Mouse (Mus musculus) intestine, postnatal 0 days (tissue): ENCODE measurements around the gene Olfr631. TPM values are rescaled to one million over a fixed set of nuclear protein-coding genes. Genes with fewer than 3 reads are reported as not detected.

Source experiments
- ATAC-seq: fragments of 200-750 bp; cut with Nextera tagmentation; 2 replicates; pipeline ENCODE4 v1.8.0; 2017; ENCODE audit warnings: mild to moderate bottlenecking, moderate TSS enrichment, moderate library complexity
- H3K27ac ChIP-seq: fragments of 300-500 bp; sonication (generic); 2 replicates; pipeline ENCODE4 v1.5.1; 2014; ENCODE audit warnings: mild to moderate bottlenecking, low read depth, low read length, moderate library complexity
- H3K27me3 ChIP-seq: fragments of 300-500 bp; sonication (generic); replicated peaks from 2 replicates; pipeline ENCODE4 v1.6.1; 2014; ENCODE audit warnings: low read length, mixed read lengths; ENCODE audit not compliant: control insufficient read depth, insufficient read depth
- H3K36me3 ChIP-seq: fragments of 300-500 bp; sonication (generic); 2 replicates; pipeline ENCODE4 v1.6.1; 2014; ENCODE audit warnings: mild to moderate bottlenecking, moderate library complexity; ENCODE audit not compliant: control insufficient read depth, insufficient read depth
- H3K4me1 ChIP-seq: fragments of 300-500 bp; sonication (generic); replicated peaks from 2 replicates; pipeline ENCODE4 v1.6.1; 2014; ENCODE audit warnings: antibody characterized with exemption, low read length, mixed read lengths; ENCODE audit not compliant: control insufficient read depth, insufficient read depth
- H3K4me2 ChIP-seq: fragments of 300-500 bp; sonication (generic); replicated peaks from 2 replicates; pipeline ENCODE4 v1.6.1; 2014; ENCODE audit warnings: low read depth, mild to moderate bottlenecking, moderate library complexity
- H3K4me3 ChIP-seq: fragments of 300-500 bp; sonication (generic); 2 replicates; pipeline ENCODE4 v1.5.1; 2014; ENCODE audit warnings: low read depth, low read length
- H3K9ac ChIP-seq: fragments of 300-500 bp; sonication (generic); 2 replicates; pipeline ENCODE4 v1.6.1; 2014; ENCODE audit warnings: mild to moderate bottlenecking, low read depth, low read length
- H3K9me3 ChIP-seq: fragments of 300-500 bp; sonication (generic); 2 replicates; pipeline ENCODE4 v1.6.1; 2016; ENCODE audit warnings: mixed run types; ENCODE audit not compliant: control insufficient read depth
- CTCF ChIP-seq: sonication (generic); IDR thresholded peaks from 2 replicates; pipeline ENCODE4 v1.5.1; 2016; ENCODE audit warnings: low read depth, mild to moderate bottlenecking, control low read depth, antibody characterized with exemption, moderate library complexity
- WGBS: fragments of 180-500 bp; shearing (Covaris S2); extraction: QIAGEN DNeasy Blood & Tissue Kit; methylation state at CpG from one replicate; pipeline ENCODE4 v1.1.7; 2014; 5-methylcytosine and 5-hydroxymethylcytosine counted together
- polyA plus RNA-seq: library from polyadenylated mRNA; unstranded; fragments of >200 nt; fragmentation: Nextera tagmentation; extraction: Ambion mirVana; gene quantifications from 2 replicates; pipeline ENCODE4 v1.2.1, GENCODE M21; 2015

Gene Olfr631
- not detected in 2 replicates for polyA plus RNA-seq

GRCm38 (mm10) chr7:103928525-103928924, at the start of gene Olfr631:
TSS of gene Olfr631 (plus strand) at chr7:103928825.
- H3K9ac ChIP-seq = no peak within 1 kb of the TSS
- H3K4me1 ChIP-seq = no peaks in the 10 kb centered on the region
- H3K4me3 ChIP-seq = no peak within 1 kb of the TSS
- no peaks in the 10 kb centered on the region for H3K27me3 ChIP-seq
- H3K4me2 ChIP-seq = no peak within 1 kb of the TSS
- no peak for TF ChIP-seq CTCF
- no peak within 1 kb of the TSS for H3K27ac ChIP-seq
- H3K9me3 ChIP-seq = no peaks in the 10 kb centered on the region
- no peaks in the 10 kb centered on the region for H3K36me3 ChIP-seq
- no peak for ATAC-seq

GRCm38 (mm10) chr7:103886152-103886551, 42.5 kb upstream of the Olfr631 start, which contains the start of gene Olfr66:
TSS of gene Olfr66 (minus strand) at chr7:103886252.
- Histone ChIP-seq H3K27me3 (no peaks in the 10 kb centered on the region), H3K9me3 (no peaks in the 10 kb centered on the region), H3K27ac (no peak within 1 kb of the TSS), H3K36me3 (no peaks in the 10 kb centered on the region), H3K4me1 (no peaks in the 10 kb centered on the region), H3K9ac (no peak within 1 kb of the TSS), H3K4me2 (no peak within 1 kb of the TSS), H3K4me3 (no peak within 1 kb of the TSS)
- ATAC-seq = no peak
- TF ChIP-seq CTCF = no peak

GRCm38 (mm10) chr7:103894385-103894784, 34.2 kb upstream of the Olfr631 start, which contains the start of gene Olfr64:
TSS of gene Olfr64 (minus strand) at chr7:103894485.
- no peak for ATAC-seq
- WGBS = 63% methylated on average over 1 of the region's 1 CpGs
- Histone ChIP-seq H3K27ac (no peak within 1 kb of the TSS), H3K4me1 (no peaks in the 10 kb centered on the region), H3K36me3 (no peaks in the 10 kb centered on the region), H3K9ac (no peak within 1 kb of the TSS), H3K9me3 (no peaks in the 10 kb centered on the region), H3K4me2 (no peak within 1 kb of the TSS), H3K4me3 (no peak within 1 kb of the TSS), H3K27me3 (no peaks in the 10 kb centered on the region)
- TF ChIP-seq CTCF = no peak

GRCm38 (mm10) chr7:103903187-103903586, 25.4 kb upstream of the Olfr631 start, which contains the start of gene Olfr65:
TSS of gene Olfr65 (plus strand) at chr7:103903487.
- H3K36me3 ChIP-seq = no peaks in the 10 kb centered on the region
- TF ChIP-seq CTCF = no peak
- no peak within 1 kb of the TSS for H3K27ac ChIP-seq
- no peaks in the 10 kb centered on the region for H3K27me3 ChIP-seq
- no peak within 1 kb of the TSS for H3K4me2 ChIP-seq
- no peak within 1 kb of the TSS for H3K4me3 ChIP-seq
- ATAC-seq = no peak
- no peaks in the 10 kb centered on the region for H3K4me1 ChIP-seq
- H3K9ac ChIP-seq = no peak within 1 kb of the TSS
- no peaks in the 10 kb centered on the region for H3K9me3 ChIP-seq
- WGBS = 73% methylated on average over 2 of the region's 2 CpGs

GRCm38 (mm10) chr7:103910047-103910446, 18.6 kb upstream of the Olfr631 start:
- peak; percentile 64 for ATAC-seq
- Histone ChIP-seq H3K4me3 (no peak overlapping the region), H3K27ac (no peak overlapping the region), H3K4me2 (no peak overlapping the region), H3K4me1 (no peaks in the 10 kb centered on the region), H3K9ac (no peak overlapping the region), H3K27me3 (no peaks in the 10 kb centered on the region), H3K9me3 (no peaks in the 10 kb centered on the region), H3K36me3 (no peaks in the 10 kb centered on the region)
- no peak for TF ChIP-seq CTCF
- WGBS = 16% methylated on average over 3 of the region's 3 CpGs

- Histone ChIP-seq H3K9ac (no peak overlapping the region), H3K4me1 (no peaks in the 10 kb centered on the region), H3K4me3 (no peak overlapping the region), H3K36me3 (no peaks in the 10 kb centered on the region), H3K27me3 (no peaks in the 10 kb centered on the region), H3K9me3 (no peaks in the 10 kb centered on the region), H3K4me2 (no peak overlapping the region), H3K27ac (no peak overlapping the region)
- peak; percentile 57 for TF ChIP-seq CTCF
- ATAC-seq = no peak
- WGBS = 56% methylated on average over 8 of the region's 8 CpGs
Observed at GRCm38 (mm10) chr7:103912969-103913511, 15.6 kb upstream of the Olfr631 start.

- Histone ChIP-seq H3K27ac (no peak overlapping the region), H3K9ac (no peak overlapping the region), H3K9me3 (no peaks in the 10 kb centered on the region), H3K4me3 (no peak overlapping the region), H3K4me1 (no peaks in the 10 kb centered on the region), H3K4me2 (no peak overlapping the region), H3K36me3 (no peaks in the 10 kb centered on the region), H3K27me3 (no peaks in the 10 kb centered on the region)
- TF ChIP-seq CTCF = no peak
- no peak for ATAC-seq
Observed at GRCm38 (mm10) chr7:103915338-103915737, 13.3 kb upstream of the Olfr631 start.
